Mouse (Mus musculus) monocyte, adult 5-6 weeks (primary cell): Measurements from ENCODE around the gene Map1s. TPM values are rescaled to one million over a fixed set of nuclear protein-coding genes. Genes with fewer than 3 reads are reported as not detected.

Experiments used
- ATAC-seq: fragments of 153-309, 156-312 bp; replicated peaks from 2 replicates; pipeline ENCODE4 v1.8.0; 2017; ENCODE audit warnings: mild to moderate bottlenecking; ENCODE audit not compliant: low TSS enrichment, insufficient number of reproducible peaks, severe bottlenecking, poor library complexity, low FRiP score
- total RNA-seq: library from RNA; stranded (forward); fragments of 200-1000, 200-491, 200-594 nt; gene quantifications from 3 replicates; pipeline ENCODE4 v1.2.3, GENCODE M21; 2017

The Map1s gene
- total RNA-seq, 1 experiment from 2014 or later: 17.2 TPM

- no peak for ATAC-seq
Measured at GRCm38 (mm10) chr8:70926396-70926795, 20.7 kb downstream of the Map1s start.

GRCm38 (mm10) chr8:70928096-70928495, 22.4 kb downstream of the Map1s start:
- no peak for ATAC-seq

GRCm38 (mm10) chr8:70928778-70929322, 23.1 kb downstream of the Map1s start:
- no peak for ATAC-seq

GRCm38 (mm10) chr8:70931731-70932130, 26.0 kb downstream of the Map1s start:
- ATAC-seq: no peak

GRCm38 (mm10) chr8:70933036-70933435, 27.3 kb downstream of the Map1s start:
- no peak for ATAC-seq

- ATAC-seq: no peak
Measured at GRCm38 (mm10) chr8:70934786-70935185, 29.1 kb downstream of the Map1s start.

GRCm38 (mm10) chr8:70937200-70937599, 31.5 kb downstream of the Map1s start:
- ATAC-seq: no peak

GRCm38 (mm10) chr8:70941478-70941877, 35.7 kb downstream of the Map1s start:
- ATAC-seq: no peak

- no peak for ATAC-seq
Measured at GRCm38 (mm10) chr8:70943187-70943586, 37.5 kb downstream of the Map1s start.

GRCm38 (mm10) chr8:70949847-70950246, 44.1 kb downstream of the Map1s start:
- ATAC-seq: no peak

- ATAC-seq: no peak
Measured at GRCm38 (mm10) chr8:70960703-70961472, 55.2 kb downstream of the Map1s start.

GRCm38 (mm10) chr8:70964159-70964558, 58.4 kb downstream of the Map1s start:
- ATAC-seq: no peak

- ATAC-seq: no peak
Measured at GRCm38 (mm10) chr8:70964861-70965260, 59.1 kb downstream of the Map1s start.

Other genes with a start within 250 kb of the Map1s start
- 2.3 to 4.9 TPM (median 3.3 TPM) in 3 replicates for gene Pgpep1, start 245.5 kb upstream of the Map1s start, total RNA-seq
- 69.1 to 93.3 TPM (median 80.9 TPM) in 3 replicates for gene Lsm4, start 232.7 kb upstream of the Map1s start, total RNA-seq
- gene Jund, start 207.0 kb upstream of the Map1s start, total RNA-seq: 131 to 182 TPM (median 168 TPM) in 3 replicates
- gene Iqcn, start 202.5 kb upstream of the Map1s start, total RNA-seq: 0.67 to 0.78 TPM in 2 of 3 replicates, not detected in the other
- gene Gm3336, start 187.4 kb upstream of the Map1s start, total RNA-seq: not detected in 3 replicates
- 0.10 to 0.19 TPM in 2 of 3 replicates, not detected in the other for gene Pde4c, start 182.2 kb upstream of the Map1s start, total RNA-seq
- 0.85 to 5.4 TPM (median 2.5 TPM) in 3 replicates for gene Rab3a, start 151.3 kb upstream of the Map1s start, total RNA-seq
- 2.0 to 11.3 TPM (median 4.8 TPM) in 3 replicates for gene Mpv17l2, start 145.0 kb upstream of the Map1s start, total RNA-seq
- 5.5 to 12.7 TPM (median 10.3 TPM) in 3 replicates for gene Pik3r2, start 129.2 kb upstream of the Map1s start, total RNA-seq
- gene Mast3, start 100.9 kb upstream of the Map1s start, total RNA-seq: 9.6 to 28.2 TPM (median 11.6 TPM) in 3 replicates
- gene Il12rb1, start 97.5 kb upstream of the Map1s start, total RNA-seq: 2.7 to 11.0 TPM (median 7.9 TPM) in 3 replicates
- gene Arrdc2, start 66.2 kb upstream of the Map1s start, total RNA-seq: 24.6 to 27.9 TPM (median 26.7 TPM) in 3 replicates
- not detected in 3 replicates for gene Kcnn1, start 42.7 kb upstream of the Map1s start, total RNA-seq
- gene Ccdc124, start 32.0 kb upstream of the Map1s start, total RNA-seq: 32.1 to 34.0 TPM (median 32.6 TPM) in 3 replicates
- not detected in 3 replicates for gene Slc5a5, start 13.2 kb upstream of the Map1s start, total RNA-seq
- gene Rpl18a, start 8.5 kb upstream of the Map1s start, total RNA-seq: 1,371 to 1,607 TPM (median 1,447 TPM) in 3 replicates